Comparison of ENCODE assay signal across 14 mouse cellular contexts in genomic region chr11:90512538-90513219, GRCm38 (mm10).
DNase-seq lines count a peak whose midpoint lies in the region; TF ChIP-seq lines count a peak whose summit lies in the region.
"Had no signal": no experiment of that assay in that cellular context is flagged by ENCODE, and none has a peak within 500 bp of the region (broad histone marks: within the 10 kb centered on the region; RNA-seq: fewer than 3 reads in every experiment).

No protein-coding gene starts in this region.

- no peak for TF ChIP-seq CTCF in left cerebral cortex, adult 2 months (IDR thresholded peaks at IDR 0.05)

- intact Hi-C loops in left cerebral cortex, postnatal 25 days (cut with DNase I): no loop called here
- intact Hi-C loops in left cerebral cortex, adult 2 months (cut with DNase I): loop anchor here (5.0 kb wide), 1 partner anchor 95 kb away; no protein-coding TSS in a partner anchor

- no peak overlapping the region for H3K4me3 ChIP-seq in left cerebral cortex, adult 2 months
- H3K4me3 ChIP-seq: hindbrain, embryonic 10.5 days; limb, embryonic 15.5 days had no signal

- no peak overlapping the region for H3K27ac ChIP-seq in left cerebral cortex, adult 2 months
- H3K27ac ChIP-seq: hindbrain, embryonic 10.5 days; limb, embryonic 15.5 days had no signal

- DNase-seq in left cerebral cortex, postnatal 25 days (ENCODE audit: low spot score in 2 of 2): peak; percentile 11 to 43
- DNase-seq in left cerebral cortex, adult 2 months (ENCODE audit: extremely low spot score in 1 of 2, low spot score in 2 of 2): no peak
- peak; percentile 11 for DNase-seq in CD4-positive, CD25-positive, alpha-beta regulatory T cell, adult 2 months (ENCODE audit: low read depth, low spot score)
- DNase-seq in Muller cell, postnatal 12 days (ENCODE audit: inconsistent ontology term): peak; percentile 26
- peak; percentile 2 for DNase-seq in naive thymus-derived CD4-positive, alpha-beta T cell, adult 2 months (ENCODE audit: low read depth)
- DNase-seq in neural tube, embryonic 10.5 days (ENCODE audit: extremely low spot score, low spot score): no peak
- DNase-seq in spleen, adult 12 weeks (ENCODE audit: low spot score): no peak
- DNase-seq in ovary, adult 18-20 months (ENCODE audit: low spot score): no peak
- DNase-seq: adrenal gland, postnatal 36 days; cerebellum, adult 18-20 months; gastrocnemius, postnatal 14 days; lung, adult 18-20 months had no signal

Comparison
In these comparisons a context has a peak if more than half of its experiments do, and no peak if none do; other contexts are left out.
1. DNase-seq: peak in left cerebral cortex, postnatal 25 days (2 of 2), CD4-positive, CD25-positive, alpha-beta regulatory T cell, adult 2 months (single experiment), Muller cell, postnatal 12 days (single experiment) and naive thymus-derived CD4-positive, alpha-beta T cell, adult 2 months (single experiment); none in left cerebral cortex, adult 2 months (0 of 2), neural tube, embryonic 10.5 days (single experiment), spleen, adult 12 weeks (single experiment) and ovary, adult 18-20 months (single experiment).